Comparison of ENCODE assay signal across 18 mouse cellular contexts in genomic region chr1:82068571-82068970, GRCm38 (mm10).
"Had no signal": no experiment of that assay in that cellular context is flagged by ENCODE, and none has a peak within 500 bp of the region (broad histone marks: within the 10 kb centered on the region; RNA-seq: fewer than 3 reads in every experiment).

No protein-coding gene starts in this region.

- H3K36me3 ChIP-seq: lung, embryonic 15.5 days; midbrain, embryonic 10.5 days; midbrain, embryonic 12.5 days; neural tube, embryonic 12.5 days had no signal

- H3K4me3 ChIP-seq: lung, embryonic 15.5 days; megakaryocyte, embryonic 14.5 days; midbrain, embryonic 10.5 days; midbrain, embryonic 12.5 days; neural tube, embryonic 12.5 days had no signal

- H3K4me2 ChIP-seq: lung, embryonic 15.5 days; midbrain, embryonic 12.5 days; neural tube, embryonic 12.5 days had no signal

- H3K27me3 ChIP-seq: lung, embryonic 15.5 days; megakaryocyte, embryonic 14.5 days; midbrain, embryonic 12.5 days; neural tube, embryonic 12.5 days had no signal

- DNase-seq: liver, postnatal 0 days; lung, adult 2 months; lung, postnatal 14 days; lung, postnatal 36 days; midbrain, embryonic 14.5 days; retina, postnatal 1 day; right cerebral cortex, adult 18-20 months; right cerebral cortex, postnatal 25 days; right cerebral cortex, postnatal 4 days; spleen, adult 18-20 months; thymus, adult 18-20 months; thymus, postnatal 14 days; thymus, postnatal 36 days had no signal
